Mouse (Mus musculus): Measurements from ENCODE around the gene Tpcn1.
"Not testable (repeated sequence)": the region's sequence is repeated elsewhere in the genome, so short reads cannot be mapped to it uniquely, and the experiment has no call there.

Tpcn1 gene

GRCm38 (mm10) chr5:120510982-120511642, 77.4 kb downstream of the Tpcn1 start, which contains the start of gene Slc8b1:
Slc8b1 (plus strand) TSS chr5:120511168.
- H3K27me3 ChIP-seq (ENCODE audit: control insufficient read depth, insufficient read depth, low read length, poor library complexity, severe bottlenecking): no peaks in the 10 kb centered on the region
- H3K36me3 ChIP-seq (ENCODE audit: control insufficient read depth, insufficient read depth, low read length, poor library complexity, severe bottlenecking): no peaks in the 10 kb centered on the region
- peak; percentile 96 for DNase-seq (ENCODE audit: low read depth, low spot score)

- Histone ChIP-seq H3K36me3 (ENCODE audit: control insufficient read depth, insufficient read depth, low read length, poor library complexity, severe bottlenecking) (no peaks in the 10 kb centered on the region), H3K27me3 (ENCODE audit: control insufficient read depth, insufficient read depth, low read length, poor library complexity, severe bottlenecking) (no peaks in the 10 kb centered on the region)
- no peak for DNase-seq (ENCODE audit: low read depth, low spot score)
Observed at GRCm38 (mm10) chr5:120507311-120507710, 81.2 kb downstream of the Tpcn1 start.

DNA sequence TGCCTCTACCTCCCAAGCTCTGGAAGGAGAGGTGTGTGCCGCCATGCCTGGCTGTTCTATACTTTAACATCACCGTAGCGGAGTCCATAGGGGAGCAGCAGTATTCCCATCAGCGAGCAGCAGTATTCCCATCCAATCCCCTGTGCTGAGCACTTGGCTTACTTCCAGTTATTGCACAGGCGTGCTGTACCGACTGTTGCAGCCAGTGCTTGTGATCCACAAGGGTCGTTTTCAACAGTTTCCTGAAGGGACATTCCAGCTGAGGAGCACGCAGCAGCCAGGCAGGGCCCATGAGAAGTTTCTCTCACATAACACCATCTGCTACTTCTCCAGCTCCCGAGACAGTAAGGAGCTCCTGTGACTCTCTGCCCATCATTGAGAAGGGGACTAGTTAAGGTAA, 82.0 kb downstream of the Tpcn1 start:
- H3K36me3 ChIP-seq (ENCODE audit: control insufficient read depth, insufficient read depth, low read length, poor library complexity, severe bottlenecking): no peaks in the 10 kb centered on the region
- no peak for DNase-seq (ENCODE audit: low read depth, low spot score)
- H3K27me3 ChIP-seq (ENCODE audit: control insufficient read depth, insufficient read depth, low read length, poor library complexity, severe bottlenecking): no peaks in the 10 kb centered on the region

GRCm38 (mm10) chr5:120505781-120506180, 82.7 kb downstream of the Tpcn1 start:
- H3K36me3 ChIP-seq (ENCODE audit: control insufficient read depth, insufficient read depth, low read length, poor library complexity, severe bottlenecking): no peaks in the 10 kb centered on the region
- no peaks in the 10 kb centered on the region for H3K27me3 ChIP-seq (ENCODE audit: control insufficient read depth, insufficient read depth, low read length, poor library complexity, severe bottlenecking)
- no peak for DNase-seq (ENCODE audit: low read depth, low spot score)

DNA sequence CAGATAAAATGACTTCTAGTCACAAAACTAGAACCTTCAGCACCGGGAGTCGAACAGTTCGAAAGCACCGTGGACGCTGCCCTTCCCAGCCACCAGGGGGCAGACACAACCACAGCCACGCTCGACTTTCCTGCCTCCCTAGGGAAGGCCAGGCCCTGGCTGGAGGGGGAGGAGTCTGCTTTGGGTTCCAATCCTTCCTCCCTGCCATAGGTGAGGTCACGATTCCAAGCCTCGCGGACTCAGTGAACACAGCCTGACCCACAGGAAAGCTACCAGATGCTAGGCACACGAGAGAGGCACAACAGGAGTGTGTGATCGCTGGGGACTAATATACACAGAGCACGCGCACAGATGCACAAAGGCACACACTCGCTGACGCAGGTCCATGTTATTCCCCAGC, 83.1 kb downstream of the Tpcn1 start:
- Histone ChIP-seq H3K36me3 (ENCODE audit: control insufficient read depth, insufficient read depth, low read length, poor library complexity, severe bottlenecking) (no peaks in the 10 kb centered on the region), H3K27me3 (ENCODE audit: control insufficient read depth, insufficient read depth, low read length, poor library complexity, severe bottlenecking) (no peaks in the 10 kb centered on the region)
- DNase-seq (ENCODE audit: low read depth, low spot score): peak; percentile 70

DNA sequence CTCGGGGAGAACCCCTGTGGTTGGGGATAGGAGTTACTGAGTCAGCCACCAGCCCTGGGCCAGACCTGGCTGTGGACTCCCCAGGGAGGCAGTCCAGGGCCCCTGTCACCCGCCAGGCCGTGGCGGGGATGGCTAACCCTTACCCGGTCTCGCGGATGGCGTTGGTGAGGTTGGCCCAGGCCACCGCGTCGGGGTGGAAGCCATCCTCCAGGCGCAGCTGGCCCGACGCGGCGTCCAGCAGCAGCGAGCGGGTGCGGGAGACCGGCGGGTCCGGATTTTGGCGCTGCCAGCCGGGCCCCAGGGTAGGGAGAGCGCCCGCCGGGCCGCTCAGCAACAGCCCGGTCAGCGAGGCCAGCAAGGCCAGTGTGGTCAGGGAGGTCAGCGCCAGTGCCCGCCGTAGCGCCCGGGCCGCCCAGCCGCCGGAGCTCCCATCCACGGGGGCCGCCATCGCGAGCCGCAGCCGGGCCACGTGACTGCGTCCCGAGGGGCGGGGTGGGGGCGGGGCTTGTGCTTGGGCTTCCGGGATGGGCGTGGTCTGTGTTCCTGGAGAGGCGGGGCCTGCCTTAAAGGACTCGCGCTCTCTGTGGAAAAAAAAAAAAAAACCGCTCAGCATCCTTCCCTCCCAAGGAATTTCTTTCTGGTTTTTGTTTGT, 85.2 kb downstream of the Tpcn1 start, which contains the start of gene Plbd2:
Gene Plbd2, minus strand, starts transcription at position 482 of the 652 bp plus-strand sequence.
- H3K27me3 ChIP-seq (ENCODE audit: control insufficient read depth, insufficient read depth, low read length, poor library complexity, severe bottlenecking): no peaks in the 10 kb centered on the region
- H3K36me3 ChIP-seq (ENCODE audit: control insufficient read depth, insufficient read depth, low read length, poor library complexity, severe bottlenecking): no peaks in the 10 kb centered on the region
- DNase-seq (ENCODE audit: low read depth, low spot score): peak; percentile 92

GRCm38 (mm10) chr5:120502675-120503143, 85.8 kb downstream of the Tpcn1 start:
- Histone ChIP-seq H3K27me3 (ENCODE audit: control insufficient read depth, insufficient read depth, low read length, poor library complexity, severe bottlenecking) (no peaks in the 10 kb centered on the region), H3K36me3 (ENCODE audit: control insufficient read depth, insufficient read depth, low read length, poor library complexity, severe bottlenecking) (no peaks in the 10 kb centered on the region)
- DNase-seq (ENCODE audit: low read depth, low spot score): no peak

- no peaks in the 10 kb centered on the region for H3K36me3 ChIP-seq (ENCODE audit: control insufficient read depth, insufficient read depth, low read length, poor library complexity, severe bottlenecking)
- DNase-seq (ENCODE audit: low read depth, low spot score): no peak
Observed at GRCm38 (mm10) chr5:120502147-120502621, 86.3 kb downstream of the Tpcn1 start.

GRCm38 (mm10) chr5:120500609-120501008, 87.9 kb downstream of the Tpcn1 start:
- not testable (repeated sequence) for H3K27me3 ChIP-seq (ENCODE audit: control insufficient read depth, insufficient read depth, low read length, poor library complexity, severe bottlenecking); H3K36me3 ChIP-seq (ENCODE audit: control insufficient read depth, insufficient read depth, low read length, poor library complexity, severe bottlenecking)
- DNase-seq (ENCODE audit: low read depth, low spot score): peak; percentile 22

More at GRCm38 (mm10) chr5:120502147-120502621, 86.3 kb downstream of the Tpcn1 start:
- H3K27me3 ChIP-seq (ENCODE audit: control insufficient read depth, insufficient read depth, low read length, poor library complexity, severe bottlenecking): no peaks in the 10 kb centered on the region

- no peak for DNase-seq (ENCODE audit: low read depth, low spot score)
- no peaks in the 10 kb centered on the region for H3K36me3 ChIP-seq (ENCODE audit: control insufficient read depth, insufficient read depth, low read length, poor library complexity, severe bottlenecking)
- no peaks in the 10 kb centered on the region for H3K27me3 ChIP-seq (ENCODE audit: control insufficient read depth, insufficient read depth, low read length, poor library complexity, severe bottlenecking)
Observed at GRCm38 (mm10) chr5:120499202-120499601, 89.3 kb downstream of the Tpcn1 start.

GRCm38 (mm10) chr5:120497071-120497470, 91.4 kb downstream of the Tpcn1 start:
- Histone ChIP-seq H3K27me3 (ENCODE audit: control insufficient read depth, insufficient read depth, low read length, poor library complexity, severe bottlenecking) (no peaks in the 10 kb centered on the region), H3K36me3 (ENCODE audit: control insufficient read depth, insufficient read depth, low read length, poor library complexity, severe bottlenecking) (no peaks in the 10 kb centered on the region; the same call in 1 of the 2 replicates)
- no peak for DNase-seq (ENCODE audit: low read depth, low spot score)

DNA sequence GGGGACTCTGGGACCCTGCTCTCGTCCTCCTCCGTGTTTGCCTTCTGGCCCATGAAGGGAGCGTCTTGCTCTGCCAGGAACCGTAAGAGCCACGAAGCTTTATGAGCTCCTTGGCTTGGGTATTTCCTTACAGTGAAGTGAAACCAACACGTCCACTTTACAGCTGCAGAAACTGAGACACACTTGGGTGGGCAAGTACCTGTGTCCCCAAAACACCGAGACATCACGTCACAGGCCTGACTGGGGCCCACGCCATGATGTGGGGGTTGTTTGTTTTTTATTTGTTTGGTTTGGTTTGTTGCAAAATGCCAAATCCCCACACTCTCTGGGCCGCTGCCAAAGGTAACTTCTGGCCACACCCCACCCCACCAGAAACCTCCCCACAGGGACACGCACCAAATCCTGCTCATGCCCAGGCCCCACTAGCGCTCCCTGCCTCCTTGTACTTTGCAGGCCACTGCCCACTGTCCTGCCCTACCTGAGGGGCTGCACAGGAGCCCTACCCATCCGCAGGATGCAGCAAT, 92.7 kb downstream of the Tpcn1 start:
- H3K36me3 ChIP-seq (ENCODE audit: control insufficient read depth, insufficient read depth, low read length, poor library complexity, severe bottlenecking): no peaks in the 10 kb centered on the region; the same call in 1 of the 2 replicates
- H3K27me3 ChIP-seq (ENCODE audit: control insufficient read depth, insufficient read depth, low read length, poor library complexity, severe bottlenecking): no peaks in the 10 kb centered on the region
- DNase-seq (ENCODE audit: low read depth, low spot score): peak; percentile 67

GRCm38 (mm10) chr5:120495064-120495702, 93.3 kb downstream of the Tpcn1 start:
- no peaks in the 10 kb centered on the region; the same call in 1 of the 2 replicates for H3K36me3 ChIP-seq (ENCODE audit: control insufficient read depth, insufficient read depth, low read length, poor library complexity, severe bottlenecking)
- H3K27me3 ChIP-seq (ENCODE audit: control insufficient read depth, insufficient read depth, low read length, poor library complexity, severe bottlenecking): no peaks in the 10 kb centered on the region
- DNase-seq (ENCODE audit: low read depth, low spot score): no peak

GRCm38 (mm10) chr5:120493873-120494395, 94.5 kb downstream of the Tpcn1 start:
- no peak for DNase-seq (ENCODE audit: low read depth, low spot score)
- H3K36me3 ChIP-seq (ENCODE audit: control insufficient read depth, insufficient read depth, low read length, poor library complexity, severe bottlenecking): no peaks in the 10 kb centered on the region; the same call in 1 of the 2 replicates
- H3K27me3 ChIP-seq (ENCODE audit: control insufficient read depth, insufficient read depth, low read length, poor library complexity, severe bottlenecking): no peaks in the 10 kb centered on the region

Data from splenic B cell, adult 2 months (primary cell).